Mouse (Mus musculus) E14TG2a.4 (cell line): ENCODE data around the gene Pym1.
A peak's percentile ranks its signal among the peaks of the same experiment; 100 is the strongest.
"Not testable (repeated sequence)": the region's sequence is repeated elsewhere in the genome, so short reads cannot be mapped to it uniquely, and the experiment has no call there.

Source experiments
- H3K27me3 ChIP-seq: 2 replicates; pipeline ENCODE4 v1.6.1; 2014; ENCODE audit warnings: low read length, control low read depth; ENCODE audit not compliant: insufficient read depth
- H3K36me3 ChIP-seq: 2 replicates; pipeline ENCODE4 v1.6.1; 2014; ENCODE audit warnings: low read length, control low read depth; ENCODE audit not compliant: insufficient read depth
- H3K4me1 ChIP-seq: replicated peaks from 2 replicates; pipeline ENCODE4 v1.6.1; 2014; ENCODE audit warnings: low read depth, low read length, control low read depth
- H3K4me3 ChIP-seq: replicated peaks from 2 replicates; pipeline ENCODE4 v1.5.1; 2014; ENCODE audit warnings: mild to moderate bottlenecking, low read length
- H3K9me3 ChIP-seq: 2 replicates; pipeline ENCODE4 v1.6.1; 2014; ENCODE audit warnings: low read length, control low read depth
- CTCF ChIP-seq: conservative IDR thresholded peaks from 2 replicates; pipeline ENCODE4 v1.5.1; 2014; ENCODE audit warnings: low read length
- NANOG ChIP-seq: IDR thresholded peaks from 2 replicates; pipeline ENCODE4 v1.6.1; 2014; ENCODE audit warnings: borderline replicate concordance, low read length, mixed read lengths
- POU5F1 ChIP-seq: IDR thresholded peaks from 2 replicates; pipeline ENCODE4 v1.6.1; 2014; ENCODE audit warnings: low read length, borderline replicate concordance

Pym1 gene

DNA sequence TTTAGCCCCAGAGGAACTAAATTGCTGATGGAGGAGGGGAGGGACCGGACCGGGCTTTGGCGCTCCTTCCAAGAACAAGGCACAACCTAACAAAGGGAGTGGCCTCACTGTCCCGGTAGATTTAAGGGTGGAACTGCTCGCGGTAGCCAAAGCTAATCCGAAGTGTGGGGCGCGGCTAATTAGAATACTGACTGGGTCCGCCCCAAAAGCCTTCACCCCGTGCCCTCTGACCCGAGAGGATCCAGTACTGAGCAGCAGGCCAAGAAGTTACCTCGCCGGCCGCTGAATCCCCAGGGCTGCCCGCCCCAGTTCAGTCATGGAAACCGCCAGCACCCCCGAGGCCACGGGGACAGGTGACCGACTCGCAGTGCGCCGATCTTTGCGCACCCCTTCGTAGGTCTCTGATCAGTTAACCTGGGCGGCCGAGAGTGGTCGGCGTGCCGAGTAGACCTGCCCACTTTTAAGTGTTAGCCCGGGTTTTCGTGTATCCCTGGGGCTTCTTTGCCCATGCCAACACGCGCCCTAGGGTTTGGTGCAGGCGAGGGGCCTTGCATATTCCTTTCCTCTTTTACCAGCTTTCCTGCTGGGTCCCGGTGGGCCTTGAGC is at the start of gene Pym1:
Pym1 (plus strand) TSS at position 244 of the 606 bp plus-strand sequence.
- Histone ChIP-seq H3K9me3 (no peaks in the 10 kb centered on the region), H3K4me3 (peak within 1 kb of the TSS; percentile 98), H3K27me3 (peaks cover 5% of the 10 kb centered on the region), H3K4me1 (peaks cover 80% of the 10 kb centered on the region), H3K36me3 (peaks cover 29% of the 10 kb centered on the region)
- TF ChIP-seq NANOG (no peak), POU5F1 (no peak), CTCF (no peak)

DNA sequence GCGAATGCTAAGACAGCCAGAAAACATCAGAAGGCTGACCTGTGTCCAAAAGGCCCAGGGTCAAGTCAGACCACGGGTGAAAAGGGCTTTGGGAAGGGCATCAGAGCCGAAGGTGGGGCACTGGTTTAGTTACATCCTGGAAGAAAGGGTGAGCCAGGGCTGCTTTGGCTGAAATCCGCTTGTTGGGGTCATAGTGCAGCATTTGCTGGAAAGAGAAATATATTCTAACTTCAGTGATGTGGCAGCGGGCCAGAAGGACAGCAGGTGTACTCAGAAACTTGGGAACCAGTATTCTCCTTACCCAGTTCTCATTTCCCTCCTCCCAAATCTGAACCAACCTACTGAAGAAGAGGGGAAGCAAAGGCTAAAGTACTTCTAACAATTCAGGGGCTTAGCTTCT is 48.7 kb upstream of the Pym1 start:
- H3K4me3 ChIP-seq = no peak overlapping the region
- H3K9me3 ChIP-seq = no peaks in the 10 kb centered on the region
- no peaks in the 10 kb centered on the region for H3K27me3 ChIP-seq
- no peak for TF ChIP-seq POU5F1
- TF ChIP-seq CTCF = no peak
- TF ChIP-seq NANOG = no peak
- peaks cover 68% of the 10 kb centered on the region for H3K36me3 ChIP-seq
- H3K4me1 ChIP-seq = peaks cover 81% of the 10 kb centered on the region

DNA sequence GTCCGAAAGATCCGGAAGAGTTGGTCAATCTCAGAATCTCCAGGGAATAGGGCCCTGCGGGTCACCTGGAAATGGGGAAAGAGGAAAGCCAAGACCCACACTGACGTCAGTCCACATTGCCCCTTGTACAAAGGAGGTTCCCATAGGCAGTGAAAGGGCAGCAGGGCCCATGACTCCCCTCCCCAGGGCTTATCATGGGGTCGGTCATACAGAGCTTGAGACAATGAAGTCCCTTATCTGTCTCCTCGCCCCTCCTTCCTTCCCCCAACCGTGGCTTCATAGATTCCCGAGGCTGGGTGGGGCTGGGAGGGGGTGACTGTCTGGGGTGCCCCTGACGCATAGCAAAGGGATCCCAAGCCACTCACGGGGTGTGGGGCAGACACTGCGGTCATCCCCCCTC is 48.1 kb upstream of the Pym1 start:
- Histone ChIP-seq H3K4me1 (peaks cover 79% of the 10 kb centered on the region), H3K9me3 (no peaks in the 10 kb centered on the region), H3K36me3 (peaks cover 64% of the 10 kb centered on the region), H3K27me3 (no peaks in the 10 kb centered on the region), H3K4me3 (no peak overlapping the region)
- no peak for TF ChIP-seq NANOG
- TF ChIP-seq CTCF = no peak
- TF ChIP-seq POU5F1 = no peak

DNA sequence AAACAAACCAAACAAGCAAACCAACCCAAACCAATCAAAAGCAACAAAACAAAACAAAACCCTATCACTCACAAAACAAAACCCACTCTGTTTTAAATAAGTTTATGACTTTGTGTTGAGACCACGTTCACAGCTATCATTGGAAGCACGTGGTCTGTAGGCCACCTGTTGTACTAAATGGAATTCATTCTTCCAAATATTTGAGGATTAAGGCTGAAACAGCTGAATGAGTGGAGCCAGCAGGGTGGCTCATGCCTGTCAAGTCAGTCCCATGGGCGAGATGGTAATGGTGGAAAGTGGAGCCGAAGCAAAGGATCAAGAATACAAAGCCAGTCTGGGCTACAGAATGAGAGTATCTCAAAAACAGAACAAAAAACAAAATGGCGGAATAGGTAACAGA is 47.0 kb upstream of the Pym1 start:
- Histone ChIP-seq H3K4me1 (peaks cover 77% of the 10 kb centered on the region), H3K36me3 (peaks cover 64% of the 10 kb centered on the region), H3K4me3 (no peak overlapping the region), H3K9me3 (no peaks in the 10 kb centered on the region), H3K27me3 (no peaks in the 10 kb centered on the region)
- no peak for TF ChIP-seq NANOG
- no peak for TF ChIP-seq CTCF
- no peak for TF ChIP-seq POU5F1

DNA sequence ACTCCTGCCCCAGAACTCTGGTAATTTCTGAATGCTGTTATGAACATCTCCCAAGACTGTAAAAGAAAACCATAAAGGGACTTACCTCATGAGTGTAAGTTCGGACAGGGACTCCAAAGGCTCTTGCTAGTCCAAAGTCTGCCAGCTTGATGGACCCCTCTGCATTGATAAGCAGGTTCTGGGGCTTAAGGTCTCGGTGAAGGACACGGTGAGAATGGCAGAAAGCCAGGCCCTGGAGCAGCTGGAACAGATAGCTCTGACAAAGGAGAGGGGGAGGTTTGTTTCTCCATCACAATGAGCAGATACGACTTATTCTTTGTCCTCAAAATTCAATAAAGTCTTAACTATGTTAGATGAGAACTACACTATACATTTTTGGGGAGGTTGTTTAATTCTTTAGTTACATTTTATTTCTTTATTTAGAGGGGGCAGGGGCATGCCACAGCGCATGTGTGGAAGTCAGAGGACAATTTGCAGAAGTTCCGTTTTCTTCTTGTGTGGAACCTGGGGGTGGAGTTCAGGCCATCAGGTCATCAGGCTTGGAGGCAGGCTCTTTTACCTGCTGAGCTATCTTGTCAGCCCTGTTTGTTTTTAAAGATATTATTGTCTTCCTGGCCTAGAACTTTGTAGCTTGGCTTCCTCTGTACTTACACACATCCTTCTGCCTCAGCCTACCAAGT is 45.2 kb upstream of the Pym1 start:
- TF ChIP-seq NANOG (no peak), POU5F1 (no peak), CTCF (no peak)
- Histone ChIP-seq H3K36me3 (peaks cover 61% of the 10 kb centered on the region), H3K4me1 (peaks cover 80% of the 10 kb centered on the region), H3K27me3 (no peaks in the 10 kb centered on the region), H3K4me3 (peak overlapping the region; percentile 18; the same call in 1 of the 2 replicates), H3K9me3 (no peaks in the 10 kb centered on the region)

DNA sequence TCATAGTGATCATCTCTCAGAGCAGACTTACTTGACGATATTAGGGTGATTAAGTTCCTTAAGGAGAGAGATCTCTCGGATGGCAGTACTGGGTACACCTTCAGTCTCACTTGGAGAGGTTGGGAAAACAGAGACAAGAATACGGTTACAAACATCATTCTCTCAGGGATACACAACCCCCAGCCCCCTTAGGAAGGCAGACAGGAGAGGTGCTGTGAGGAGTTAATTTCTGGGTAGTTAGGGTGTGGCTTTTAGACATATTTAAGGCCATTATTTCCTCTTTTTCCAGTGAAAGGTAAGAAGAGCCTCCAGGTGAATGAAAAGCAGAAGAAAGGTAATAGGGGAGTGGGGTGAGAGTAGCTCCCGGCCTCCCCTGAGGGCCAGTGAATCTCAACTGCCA is 43.8 kb upstream of the Pym1 start, which contains the start of gene Pmel:
Pmel (plus strand) TSS at position 301 of the 400 bp plus-strand sequence.
- H3K27me3 ChIP-seq = no peaks in the 10 kb centered on the region
- TF ChIP-seq CTCF (no peak), POU5F1 (no peak), NANOG (no peak)
- H3K9me3 ChIP-seq = no peaks in the 10 kb centered on the region
- peaks cover 49% of the 10 kb centered on the region for H3K36me3 ChIP-seq
- H3K4me3 ChIP-seq = peak within 1 kb of the TSS; percentile 98
- peaks cover 71% of the 10 kb centered on the region for H3K4me1 ChIP-seq

DNA sequence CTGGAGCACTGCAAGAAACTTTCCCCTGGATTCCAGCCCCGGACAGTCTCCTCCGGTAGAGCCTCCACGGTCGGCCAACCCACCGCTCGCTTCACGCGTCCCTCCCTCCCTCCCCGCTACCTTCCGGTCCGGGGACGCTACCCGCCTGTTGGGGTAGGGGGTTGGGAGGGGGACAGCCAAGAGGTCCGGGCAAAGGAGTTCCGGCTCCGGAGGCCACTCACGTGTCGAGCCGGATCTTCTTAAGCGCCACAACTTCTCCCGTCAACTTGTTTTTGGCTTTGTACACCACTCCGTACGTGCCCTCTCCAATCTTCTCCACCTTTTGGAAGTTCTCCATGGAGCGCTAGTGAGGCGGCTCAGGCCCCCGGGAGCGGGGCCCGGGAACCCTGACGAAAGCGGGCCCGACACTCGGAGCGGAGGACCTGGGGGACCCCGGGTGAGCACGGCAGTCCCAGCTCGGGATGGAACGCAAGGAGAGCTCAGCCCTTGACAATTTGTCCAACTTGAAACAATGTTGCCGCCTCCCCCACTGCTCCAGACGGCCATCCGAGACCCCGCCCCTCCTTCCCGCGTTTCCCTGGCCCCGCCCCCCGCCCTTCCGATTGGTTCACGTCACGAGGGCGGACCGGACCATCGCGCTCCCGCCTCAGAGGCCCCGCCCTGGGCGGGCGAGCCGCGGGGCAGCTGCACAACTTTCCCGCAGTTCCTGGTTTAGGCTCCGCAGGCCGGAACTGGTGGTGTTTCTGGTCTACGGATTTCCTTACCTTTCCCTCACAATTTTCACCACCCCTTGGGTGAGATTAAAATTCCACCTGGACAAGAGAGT is 43.0 kb upstream of the Pym1 start, which contains the start of gene Cdk2:
Cdk2 (minus strand) TSS at position 541 of the 826 bp plus-strand sequence.
- Histone ChIP-seq H3K27me3 (no peaks in the 10 kb centered on the region), H3K9me3 (no peaks in the 10 kb centered on the region), H3K4me3 (peak within 1 kb of the TSS; percentile 98), H3K4me1 (peaks cover 71% of the 10 kb centered on the region), H3K36me3 (peaks cover 41% of the 10 kb centered on the region)
- TF ChIP-seq NANOG = no peak
- TF ChIP-seq POU5F1 = no peak
- no peak for TF ChIP-seq CTCF

DNA sequence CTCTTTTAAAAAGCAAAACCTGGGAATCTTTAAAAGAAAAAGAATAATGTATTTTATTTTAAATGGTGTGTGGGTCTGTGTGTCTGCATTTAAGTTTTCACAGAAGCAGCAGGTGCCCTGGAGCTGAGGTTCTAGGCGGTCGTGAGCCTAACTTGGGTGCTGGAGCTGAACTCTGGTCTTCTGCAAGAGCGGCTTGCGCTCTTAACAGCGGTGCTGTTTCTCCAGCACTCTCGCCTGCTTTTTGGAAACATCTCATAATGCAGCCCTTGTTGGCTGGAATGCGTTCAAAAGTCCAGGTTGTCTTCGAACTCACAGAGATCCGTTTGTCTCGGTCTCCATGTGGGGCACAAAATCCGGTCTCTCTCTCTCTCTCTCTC is 42.4 kb upstream of the Pym1 start:
- H3K36me3 ChIP-seq = peaks cover 35% of the 10 kb centered on the region
- H3K27me3 ChIP-seq = no peaks in the 10 kb centered on the region
- H3K4me1 ChIP-seq = peaks cover 66% of the 10 kb centered on the region
- H3K9me3 ChIP-seq = no peaks in the 10 kb centered on the region
- peak overlapping the region; percentile 98 for H3K4me3 ChIP-seq
- no peak for TF ChIP-seq NANOG
- TF ChIP-seq POU5F1 = no peak
- TF ChIP-seq CTCF = no peak

DNA sequence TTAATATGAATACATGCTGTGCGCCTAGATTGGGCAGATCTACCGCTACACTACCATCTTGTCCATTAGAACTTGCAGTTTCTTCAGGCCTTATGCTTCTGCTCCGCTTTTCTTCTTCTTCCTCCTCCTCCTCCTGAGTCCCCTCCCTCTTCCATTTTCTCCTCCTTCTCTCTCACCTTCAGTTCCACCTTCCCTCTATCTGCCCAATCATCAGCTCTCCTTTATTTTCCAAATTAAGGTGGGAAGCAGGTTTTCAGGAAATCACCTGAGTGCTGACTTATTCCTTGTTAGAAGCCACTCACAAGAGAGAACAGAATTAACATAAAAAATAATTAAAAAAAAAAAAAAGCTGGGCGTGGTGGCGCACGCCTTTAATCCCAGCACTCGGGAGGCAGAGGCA is 36.4 kb upstream of the Pym1 start:
- peak overlapping the region; percentile 46 for H3K4me3 ChIP-seq
- not testable (repeated sequence) for H3K27me3 ChIP-seq
- H3K4me1 ChIP-seq = peaks cover 71% of the 10 kb centered on the region

More for the DNA sequence above, 36.4 kb upstream of the Pym1 start:
- H3K36me3 ChIP-seq, H3K9me3 ChIP-seq: not testable (repeated sequence)
